Mouse (Mus musculus) forebrain, embryonic 10.5 days (tissue): Measurements from ENCODE around the gene Bmp2k. TPM values are rescaled to one million over a fixed set of nuclear protein-coding genes. Genes with fewer than 3 reads are reported as not detected.

Experiments
- polyA plus RNA-seq: library from polyadenylated mRNA; unstranded; fragments of >200 nt; fragmentation: Nextera tagmentation; extraction: Ambion mirVana; gene quantifications from 2 replicates; pipeline ENCODE4 v1.2.1, GENCODE M21; 2016

The Bmp2k gene
- polyA plus RNA-seq, 1 experiment from 2014 or later, result 8.8 TPM

Other genes starting within 250 kb of the Bmp2k start
- 28.5 and 29.6 TPM in 2 replicates for gene Anxa3, start 204.3 kb upstream of the Bmp2k start, polyA plus RNA-seq
- gene Paqr3, start 113.9 kb downstream of the Bmp2k start, polyA plus RNA-seq, result 7.0 and 7.9 TPM in 2 replicates